Mouse (Mus musculus) brain, embryonic 18.5 days (tissue): ENCODE data around the gene Dph7.
A peak's percentile ranks its signal among the peaks of the same experiment; 100 is the strongest.
"Not testable (repeated sequence)": the region's sequence is repeated elsewhere in the genome, so short reads cannot be mapped to it uniquely, and the experiment has no call there.

Experiments used
- DNase-seq: peaks from one replicate; pipeline ENCODE4 v3.0.0-alpha.2; 2012; ENCODE audit warnings: low read depth, low spot score

Gene Dph7

DNA sequence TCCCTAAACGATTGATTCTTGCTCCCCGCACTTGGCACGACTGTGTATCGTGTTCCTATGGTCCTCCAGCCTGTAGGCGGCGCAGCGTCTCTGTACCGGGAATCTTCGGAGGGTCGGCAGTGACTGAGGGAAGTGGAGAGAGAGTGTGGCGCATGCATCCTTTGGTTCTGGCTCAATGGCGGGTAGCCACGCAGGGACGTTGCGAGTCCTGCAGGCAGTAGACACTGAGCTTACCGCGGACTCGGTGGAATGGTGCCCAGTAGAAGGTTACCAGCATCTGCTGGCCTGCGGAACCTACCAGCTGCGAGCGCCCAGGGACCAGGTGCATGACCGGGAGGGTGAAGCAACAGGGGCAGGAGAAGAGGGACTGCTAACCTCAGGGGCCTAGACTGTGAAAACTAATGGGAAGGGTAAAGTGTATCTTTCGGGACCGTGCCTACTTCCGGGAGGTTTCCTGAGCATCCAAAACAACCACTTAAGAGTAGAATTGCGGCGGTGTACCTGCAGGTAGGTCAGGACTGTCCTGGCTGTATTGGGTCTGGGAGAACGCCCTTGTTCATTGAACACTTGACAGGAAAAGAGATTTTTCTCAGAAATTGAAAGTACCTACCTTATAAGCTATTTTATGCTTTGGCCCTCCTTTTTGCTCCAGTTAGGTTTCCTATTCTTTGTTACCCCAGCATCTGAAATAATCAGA lies at the start of gene Dph7:
Gene Dph7, plus strand, starts transcription at position 97 of the 697 bp plus-strand sequence.
- peak; percentile 72 for DNase-seq

DNA sequence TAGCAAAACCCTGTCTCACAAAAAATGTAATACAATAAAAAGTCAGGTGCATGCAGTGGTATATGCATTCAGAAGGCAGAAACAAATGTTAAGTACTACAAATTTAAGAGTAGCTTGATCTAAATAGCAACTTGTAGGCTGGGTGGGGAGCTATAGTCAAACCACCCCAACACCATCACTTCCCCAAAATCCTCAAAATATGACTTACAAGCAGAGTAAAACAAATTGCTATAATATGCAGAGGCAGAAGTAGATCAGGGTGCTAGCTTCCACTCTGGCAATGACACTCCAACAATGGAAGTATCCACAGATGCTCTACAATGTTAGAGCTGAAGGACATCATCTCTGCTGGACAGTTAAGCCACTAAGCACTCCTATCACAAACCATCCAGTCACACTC lies 49.6 kb upstream of the Dph7 start:
- no peak for DNase-seq

GRCm38 (mm10) chr2:24914762-24915161 lies 47.4 kb upstream of the Dph7 start:
- DNase-seq, result no peak

DNA sequence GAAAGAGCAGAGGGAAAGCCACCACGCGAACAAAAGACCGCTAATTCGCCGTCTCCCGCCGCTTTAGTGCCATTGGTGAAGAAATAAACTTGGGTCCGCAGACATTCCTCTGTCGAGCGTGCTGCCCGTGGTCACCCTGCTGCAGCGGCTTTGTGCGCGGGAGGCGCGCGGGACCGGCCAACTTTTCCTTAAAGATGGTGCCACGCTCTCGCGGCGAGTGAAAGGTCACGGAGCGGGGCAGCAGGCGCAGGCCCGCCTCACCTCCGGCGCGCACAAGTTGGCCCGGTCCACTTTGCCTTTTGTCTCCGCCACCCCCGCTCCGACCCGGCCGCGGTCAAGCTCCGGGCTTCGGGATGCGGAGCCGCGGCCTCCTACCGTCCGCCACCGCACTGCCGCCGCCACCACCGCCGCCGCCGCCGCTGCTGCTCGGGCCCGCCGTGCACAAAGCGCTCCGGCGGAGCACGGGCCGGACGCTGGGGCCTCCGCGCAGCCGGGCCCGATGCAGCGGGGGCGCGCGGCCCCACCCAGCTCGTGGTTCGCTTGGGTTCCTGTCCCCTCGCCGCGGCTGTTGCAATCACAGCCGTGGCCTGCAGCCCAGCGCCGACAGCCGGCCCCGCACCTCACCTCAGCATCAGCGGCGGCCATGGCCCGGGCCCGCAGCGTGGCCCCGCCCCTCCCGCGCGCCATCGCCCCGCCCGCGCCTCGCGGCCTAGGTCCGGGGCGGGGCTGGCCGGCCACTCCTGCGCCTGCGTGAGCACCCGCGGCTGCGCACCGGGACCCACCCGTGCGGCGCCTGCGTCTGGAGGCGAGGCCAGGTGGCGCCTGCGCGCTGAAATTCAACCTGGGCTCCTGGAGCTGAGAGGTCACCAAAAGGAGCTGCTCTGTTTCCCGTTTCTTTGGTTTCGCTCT lies 43.0 kb upstream of the Dph7 start, which contains the start of gene Ehmt1:
Gene Ehmt1, minus strand, starts transcription at position 685 of the 909 bp plus-strand sequence.
- peak; percentile 85 for DNase-seq

GRCm38 (mm10) chr2:24919839-24920175 lies 42.4 kb upstream of the Dph7 start:
- no peak for DNase-seq

GRCm38 (mm10) chr2:24923561-24923960 lies 38.6 kb upstream of the Dph7 start:
- no peak for DNase-seq

DNA sequence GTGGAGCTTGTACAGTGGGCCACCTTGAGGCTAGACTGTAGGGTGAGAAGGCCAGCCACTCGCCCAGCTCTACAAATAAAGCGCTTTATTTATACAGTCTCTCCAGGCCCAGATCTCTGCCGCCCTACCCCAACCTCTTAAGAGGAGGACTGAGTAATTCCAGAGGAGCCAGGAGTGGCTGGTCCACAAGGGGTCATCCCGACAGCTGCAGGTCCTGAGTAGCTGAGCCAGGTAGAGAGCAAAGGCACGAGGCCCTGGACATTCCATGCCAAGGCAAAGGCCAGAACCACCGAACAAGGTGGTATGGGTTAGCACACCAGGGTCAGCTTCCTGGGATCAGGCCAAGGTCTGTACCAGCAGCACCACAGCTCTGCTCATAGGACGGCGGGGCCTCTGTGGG lies 36.9 kb upstream of the Dph7 start:
- no peak for DNase-seq

- no peak for DNase-seq
Observed at GRCm38 (mm10) chr2:24926345-24926964, 35.7 kb upstream of the Dph7 start.

- no peak for DNase-seq
Observed at GRCm38 (mm10) chr2:24926965-24927358, 35.2 kb upstream of the Dph7 start.

GRCm38 (mm10) chr2:24927810-24928479 lies 34.3 kb upstream of the Dph7 start:
- DNase-seq, result no peak

DNA sequence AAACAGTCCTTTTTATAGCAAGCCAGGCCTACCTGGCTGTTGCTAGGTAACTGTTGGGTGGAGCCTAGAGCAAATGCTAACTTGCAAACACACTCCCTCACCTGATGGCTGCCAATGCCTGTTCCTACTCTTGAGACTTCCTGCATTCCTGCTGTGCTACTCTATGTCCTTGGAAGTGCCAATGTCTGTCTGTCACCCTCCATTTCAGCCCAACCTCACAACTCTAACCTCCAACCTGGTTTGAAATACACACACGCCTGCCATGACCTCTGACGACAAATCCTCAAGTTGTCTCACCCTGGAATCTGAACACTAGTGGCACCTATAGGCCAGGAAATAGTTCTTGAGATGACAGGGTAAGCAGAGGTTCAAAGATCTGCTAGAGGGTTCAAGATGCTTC lies 33.1 kb upstream of the Dph7 start:
- DNase-seq, result no peak

- no peak for DNase-seq
Observed at GRCm38 (mm10) chr2:24929593-24929992, 32.6 kb upstream of the Dph7 start.

GRCm38 (mm10) chr2:24934441-24934963 lies 27.7 kb upstream of the Dph7 start:
- no peak for DNase-seq

DNA sequence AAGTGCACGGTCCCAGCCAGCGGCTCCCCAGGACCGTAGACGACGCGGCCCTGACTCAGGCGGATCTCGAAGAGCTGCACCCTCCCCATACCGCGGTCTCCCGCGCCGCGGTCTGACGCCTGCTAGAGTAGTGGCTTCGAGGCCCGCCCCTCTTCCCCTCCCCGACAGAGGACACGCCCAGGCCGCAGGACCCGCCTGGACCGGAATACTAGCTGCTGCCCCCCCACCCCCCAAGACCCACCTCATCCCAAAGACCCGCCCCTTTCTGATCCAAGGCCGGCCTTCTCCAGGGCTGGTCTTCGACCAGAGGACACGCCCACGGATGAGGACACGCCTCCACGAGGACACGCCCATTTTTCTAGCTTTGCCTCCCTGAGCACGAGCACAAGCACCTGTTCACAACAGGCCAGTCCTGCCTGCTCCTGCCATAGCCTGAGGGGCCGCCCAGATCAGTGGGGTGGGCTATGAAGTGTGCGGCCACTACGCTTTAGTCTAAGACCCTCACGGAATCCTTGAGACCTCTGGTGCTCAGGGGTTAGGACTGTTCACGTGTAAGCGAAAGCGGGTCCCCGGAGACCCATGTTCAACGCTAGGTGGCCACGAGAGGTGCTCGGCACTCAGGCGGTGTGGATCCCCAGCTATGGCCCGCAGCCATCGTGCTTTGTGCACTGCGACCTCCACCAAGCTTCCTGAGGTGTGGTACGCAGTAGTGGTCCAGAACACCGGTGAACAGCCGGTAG lies 27.0 kb upstream of the Dph7 start, which contains the start of gene Arrdc1:
Gene Arrdc1, minus strand, starts transcription at position 196 of the 740 bp plus-strand sequence.
- peak; percentile 79 for DNase-seq

GRCm38 (mm10) chr2:24942092-24942491 lies 20.1 kb upstream of the Dph7 start:
- no peak for DNase-seq

DNA sequence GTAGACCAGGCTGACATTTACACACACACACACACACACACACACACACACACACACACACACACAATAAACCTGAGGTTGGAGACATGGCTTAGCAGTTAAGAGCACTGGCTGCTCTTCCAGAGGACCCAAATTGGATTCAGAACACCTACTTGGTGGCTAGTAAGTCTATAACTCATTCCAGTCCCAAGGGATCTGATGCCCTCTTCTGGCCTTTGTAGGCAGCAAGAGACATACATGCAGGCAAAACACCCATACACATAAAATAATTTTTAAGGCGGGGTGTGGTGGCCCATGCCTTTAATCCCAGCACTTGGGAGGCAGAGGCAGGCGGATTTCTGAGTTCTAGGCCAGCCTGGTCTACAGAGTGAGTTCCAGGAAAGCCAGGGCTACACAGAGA lies 17.9 kb upstream of the Dph7 start:
- DNase-seq, result not testable (repeated sequence)

DNA sequence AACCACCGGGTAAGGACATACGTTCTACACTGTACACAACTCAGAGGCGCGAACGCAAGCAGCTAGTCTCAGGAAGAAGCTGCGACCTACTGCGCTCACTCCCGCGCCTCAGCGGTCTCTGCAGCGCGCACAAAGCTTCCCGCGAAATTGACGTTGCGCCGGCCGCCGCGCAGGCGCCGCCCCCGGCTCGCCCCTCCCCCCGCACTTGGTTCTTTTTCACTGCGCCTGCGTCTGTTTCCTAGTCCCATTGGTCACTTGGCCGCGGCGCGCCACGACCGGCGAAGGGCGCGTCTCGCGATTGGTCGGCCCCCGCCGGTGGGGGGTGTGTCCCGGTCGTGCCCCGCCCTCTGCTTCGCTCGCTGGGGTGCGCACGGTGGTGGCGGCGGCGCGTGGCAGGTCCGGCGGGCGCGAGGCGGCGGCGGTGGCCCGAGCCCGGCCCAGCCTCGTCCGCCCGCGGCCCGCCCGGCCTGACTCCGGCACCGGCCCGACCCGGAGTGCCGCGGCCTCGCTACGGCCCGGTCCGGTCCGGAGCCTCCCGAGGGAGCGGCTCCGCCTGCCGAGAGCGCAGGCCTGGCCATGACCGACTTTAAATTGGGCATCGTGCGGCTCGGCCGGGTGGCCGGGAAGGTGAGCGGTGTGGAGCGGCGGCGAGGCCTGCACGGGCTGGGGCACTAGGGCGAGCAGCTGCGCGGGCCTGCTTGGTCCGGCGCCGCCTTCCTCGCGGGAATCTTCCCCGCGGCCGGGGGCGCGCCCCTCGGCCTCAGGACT lies 12.6 kb upstream of the Dph7 start, which contains the start of gene Zmynd19:
Gene Zmynd19, plus strand, starts transcription at position 372 of the 768 bp plus-strand sequence.
- peak; percentile 93 for DNase-seq

DNA sequence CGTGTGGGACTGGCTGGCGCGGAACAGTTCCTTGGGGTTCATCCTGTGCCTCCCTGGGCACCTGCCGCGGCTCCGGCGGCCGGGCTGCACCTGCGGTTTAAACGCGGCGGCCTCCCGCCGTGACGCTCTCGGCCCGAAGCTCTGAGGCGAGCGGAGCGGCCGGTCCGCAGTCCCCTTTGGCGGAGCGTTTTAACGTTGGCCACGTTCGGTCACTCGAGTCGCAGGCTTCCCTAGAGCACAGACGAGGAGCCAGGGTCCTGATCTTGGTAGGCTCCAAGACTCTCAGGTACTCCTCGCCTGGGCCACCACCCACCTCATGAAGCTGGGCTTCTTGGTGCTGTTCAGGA lies 12.0 kb upstream of the Dph7 start:
- DNase-seq, result no peak

DNA sequence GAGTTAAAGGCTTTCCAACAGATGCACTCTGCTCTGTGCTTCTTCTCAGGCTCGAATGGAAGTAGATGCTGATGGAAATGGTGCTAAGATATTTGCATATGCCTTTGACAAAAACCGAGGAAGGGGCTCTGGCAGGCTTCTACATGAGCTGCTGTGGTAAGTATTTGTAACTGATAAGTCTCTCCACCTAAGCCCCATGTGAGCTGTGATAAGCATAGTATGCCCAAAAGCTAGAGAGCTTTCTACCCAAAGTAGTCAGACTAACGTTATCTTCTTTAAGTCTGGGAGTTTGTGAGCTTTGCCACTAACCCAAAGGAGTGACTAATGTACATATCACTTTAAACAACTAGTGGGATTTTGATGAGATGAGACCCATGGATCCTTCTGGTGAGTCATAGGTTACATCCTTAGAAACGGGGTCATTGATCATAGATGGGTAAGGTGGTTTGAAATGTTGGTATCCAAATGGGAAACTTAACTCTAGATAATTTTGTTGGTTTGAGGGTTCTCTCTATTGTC lies 9.6 kb upstream of the Dph7 start:
- DNase-seq, result no peak

DNA sequence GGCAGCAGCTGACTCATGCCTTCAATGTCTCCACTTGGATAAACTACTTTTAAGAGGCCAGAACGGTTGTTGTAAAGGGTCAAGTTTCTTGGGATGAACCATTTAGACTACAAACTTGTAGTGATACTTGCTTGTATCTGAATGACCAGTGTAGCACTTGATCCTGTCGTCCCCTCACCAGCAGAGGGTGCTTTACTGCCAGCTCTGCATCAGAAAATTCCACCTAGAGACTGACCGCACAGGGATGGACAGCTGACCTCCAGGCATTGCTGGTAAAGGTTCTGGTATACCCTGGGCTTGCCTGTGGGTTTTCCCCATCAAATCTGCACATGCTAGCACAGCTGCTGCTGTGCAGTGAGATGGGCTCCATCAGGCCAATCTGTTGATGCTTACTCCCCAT lies 1.3 kb upstream of the Dph7 start:
- DNase-seq, result no peak
